Mouse (Mus musculus): ENCODE results near the gene Dusp13. TPM values are rescaled to one million over a fixed set of nuclear protein-coding genes. Genes with fewer than 3 reads are reported as not detected.

Dusp13 gene
- total RNA-seq, 1 experiment from 2014 or later = not detected

GRCm38 (mm10) chr14:21703255-21703654, 47.7 kb downstream of the Dusp13 start:
- no peak for DNase-seq

DNA sequence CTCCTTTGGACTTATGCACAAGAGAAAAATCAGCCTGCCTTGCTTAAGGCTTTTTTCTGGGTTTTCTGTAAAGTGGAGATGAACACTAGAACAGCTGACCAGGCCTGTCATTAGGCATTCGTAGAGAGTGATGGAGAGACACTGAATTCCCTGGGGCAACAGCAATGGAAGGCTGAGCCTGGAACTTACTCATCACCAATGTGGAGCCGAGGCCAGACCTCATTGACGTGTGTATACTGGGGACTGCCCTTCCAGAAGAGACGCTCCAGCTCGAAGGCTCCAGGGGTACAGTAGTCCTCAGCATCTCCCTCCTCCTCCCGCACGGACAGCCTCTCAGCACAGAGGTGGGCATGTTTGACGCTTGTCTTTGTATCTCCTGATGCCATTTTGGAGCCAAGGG, 48.3 kb downstream of the Dusp13 start:
- DNase-seq = no peak

DNA sequence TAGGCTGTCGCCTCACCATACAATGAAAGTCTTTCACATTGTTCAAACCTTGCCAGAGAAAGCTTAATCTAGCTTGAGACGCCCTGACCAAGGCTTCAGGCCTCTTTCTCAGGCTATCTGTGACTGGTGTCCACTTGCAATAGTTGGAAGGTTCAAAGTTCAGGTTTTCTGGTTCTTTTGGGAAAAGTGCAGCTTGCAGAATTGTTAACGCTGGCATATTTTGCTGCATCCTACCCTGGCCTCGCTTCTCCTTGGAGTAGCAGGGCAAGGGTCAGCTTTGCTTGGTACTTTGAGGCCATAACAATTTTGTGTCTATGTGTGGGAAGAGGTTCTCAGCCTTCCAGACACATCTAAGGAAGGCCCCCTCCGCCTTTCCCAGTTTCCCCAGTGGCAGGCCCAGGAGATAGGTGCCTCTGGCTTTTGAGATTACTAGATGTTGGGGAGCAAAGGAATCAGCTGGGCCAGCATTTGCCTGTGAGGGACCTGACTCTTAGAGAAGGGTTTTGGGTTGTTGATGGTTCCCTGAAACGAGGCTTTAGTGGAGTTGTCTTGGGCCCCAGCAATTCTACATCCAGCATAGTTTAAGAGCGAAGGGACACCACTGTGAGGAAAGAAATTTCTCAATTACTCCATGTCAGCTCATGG, 54.7 kb downstream of the Dusp13 start:
- no peak for DNase-seq

- DNase-seq = no peak
Measured at GRCm38 (mm10) chr14:21695020-21695419, 56.0 kb downstream of the Dusp13 start.

GRCm38 (mm10) chr14:21691070-21691469, 59.9 kb downstream of the Dusp13 start:
- no peak for DNase-seq

DNA sequence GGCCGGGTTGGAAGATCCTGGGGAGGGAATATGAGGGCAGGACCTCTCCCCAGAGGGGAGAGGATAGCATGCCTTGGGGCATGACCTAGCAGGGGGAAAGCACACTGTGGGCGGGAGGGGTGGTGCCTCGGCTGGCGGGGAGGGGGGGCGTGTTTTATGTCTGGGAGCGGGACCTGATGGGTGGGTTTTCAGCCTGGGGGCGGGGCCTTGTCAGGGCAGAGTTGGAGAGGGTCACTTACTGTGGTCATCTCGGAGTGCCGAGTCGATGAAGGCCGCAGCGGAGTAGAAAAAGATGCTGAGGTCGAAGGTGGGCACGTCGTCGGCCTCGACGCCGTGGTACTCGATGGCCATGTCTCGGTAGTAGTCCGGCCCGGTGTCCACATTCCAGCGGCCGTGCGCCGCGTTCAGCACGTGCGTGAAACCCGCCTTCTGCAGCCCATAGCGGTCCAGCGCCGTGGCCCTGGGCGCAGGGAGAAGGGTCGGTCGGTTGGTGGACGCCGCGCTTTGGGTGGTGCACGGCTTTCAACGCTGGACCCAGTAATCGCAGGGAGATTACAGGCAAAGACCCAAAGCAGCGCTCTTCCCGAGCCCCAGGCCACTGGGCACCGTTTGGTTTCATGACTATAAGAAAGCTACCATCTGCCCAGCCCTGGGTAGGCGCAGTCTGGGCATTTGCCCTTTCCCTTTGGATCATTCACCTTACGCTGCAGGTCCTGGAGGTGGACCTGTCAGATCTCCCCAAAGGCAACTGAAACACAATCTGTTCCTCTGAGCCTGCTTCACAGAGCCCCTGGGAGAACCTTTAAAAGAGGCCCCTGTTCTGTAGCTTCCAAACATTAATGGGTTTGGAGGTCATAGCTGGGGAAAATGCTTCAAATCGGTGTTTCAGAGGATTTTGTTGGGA, 64.4 kb downstream of the Dusp13 start:
- no peak for DNase-seq

DNA sequence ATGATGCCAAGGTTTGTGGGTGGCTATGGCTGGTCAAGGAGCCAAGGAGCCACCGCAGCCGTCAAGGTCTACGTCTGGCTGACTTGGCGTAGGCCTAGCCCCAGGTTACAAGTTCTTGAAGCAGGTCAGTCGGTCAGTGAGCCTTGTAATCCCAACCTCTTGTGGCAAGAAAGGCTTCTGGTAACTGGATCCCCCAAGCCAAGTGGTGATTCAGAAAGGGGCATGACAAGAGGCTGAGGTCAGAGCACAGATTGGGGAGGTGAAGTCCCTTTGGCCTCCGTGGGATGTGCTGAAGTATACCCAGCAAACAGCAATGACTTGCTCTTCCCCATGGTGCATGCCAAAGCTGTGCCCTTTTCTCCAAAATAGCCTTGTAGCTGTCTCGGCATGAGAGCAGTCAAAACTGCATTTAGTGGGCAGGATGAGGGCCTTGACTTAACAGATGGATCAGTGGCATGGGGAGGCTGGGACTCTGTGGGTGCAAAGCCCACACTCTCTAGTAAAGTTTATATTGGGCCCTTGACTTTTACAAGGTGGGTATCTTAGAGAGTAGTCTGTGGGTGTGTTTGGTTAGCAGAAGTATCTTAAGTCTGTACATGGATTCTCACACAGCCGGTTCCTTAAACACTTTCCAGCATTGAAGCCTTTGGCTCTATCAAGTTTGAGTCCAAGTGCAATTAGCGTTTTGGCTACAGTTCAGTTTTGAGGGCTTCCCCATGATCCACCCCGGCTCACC, 65.4 kb downstream of the Dusp13 start:
- DNase-seq = no peak

DNA sequence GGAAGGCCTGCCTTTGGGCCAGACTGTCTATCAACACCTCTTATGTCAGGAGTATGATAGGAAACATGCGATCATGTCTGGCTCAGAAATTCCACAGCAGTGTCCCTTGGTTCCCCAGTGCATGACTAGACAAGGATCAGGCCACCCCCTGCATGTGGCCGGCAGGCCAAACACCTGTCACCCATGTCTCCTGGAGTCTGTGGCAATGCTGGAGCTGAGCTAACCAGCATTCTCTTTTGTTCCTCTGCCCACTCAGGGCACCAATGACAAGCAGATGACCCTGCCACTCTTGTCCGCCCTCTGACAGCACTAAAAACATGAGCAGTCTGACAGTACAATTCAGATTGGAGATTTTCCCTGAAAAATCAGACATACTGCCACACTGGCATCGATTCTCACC, 67.1 kb downstream of the Dusp13 start:
- DNase-seq = no peak

Other genes with a start within 250 kb of the Dusp13 start
- gene Dupd1, start 36.6 kb downstream of the Dusp13 start, total RNA-seq (2021) = 0.76 TPM in 1 of 2 replicates, not detected in the other
- gene Samd8, start 650 bp downstream of the Dusp13 start, total RNA-seq (2021) = 45.5 and 48.1 TPM in 2 replicates
- 168 and 205 TPM in 2 replicates for gene Vdac2, start 74.1 kb upstream of the Dusp13 start, total RNA-seq (2021)
- gene Comtd1, start 97.8 kb upstream of the Dusp13 start, total RNA-seq (2021) = 67.2 and 75.0 TPM in 2 replicates
- gene Zfp503, start 238.4 kb upstream of the Dusp13 start, total RNA-seq (2021) = 27.5 and 33.3 TPM in 2 replicates